Mouse (Mus musculus) liver, postnatal 0 days (tissue): Measurements from ENCODE around the gene Stt3b.

Experiments
- CTCF ChIP-seq: sonication (generic); IDR thresholded peaks from 2 replicates; pipeline ENCODE4 v1.5.1; 2016; ENCODE audit warnings: antibody characterized with exemption, low read depth
- EP300 ChIP-seq: IDR thresholded peaks from 2 replicates; pipeline ENCODE4 v1.6.1; 2016; ENCODE audit warnings: antibody characterized with exemption, low read depth, mild to moderate bottlenecking

- TF ChIP-seq CTCF (no peak), EP300 (no peak)
Observed at GRCm38 (mm10) chr9:115273095-115273649, 37.0 kb downstream of the Stt3b start.
